Mouse (Mus musculus): ENCODE measurements around the gene Slc35b3. TPM values are rescaled to one million over a fixed set of nuclear protein-coding genes. Genes with fewer than 3 reads are reported as not detected.

The Slc35b3 gene
- total RNA-seq (2023), result 76.0 TPM

GRCm38 (mm10) chr13:38960063-38961050, at the start of gene Slc35b3:
TSS of gene Slc35b3 (minus strand) at chr13:38960875.

